ENCODE assay signal across 10 mouse cellular contexts in genomic region chr3:84455733-84456417, GRCm38 (mm10). TPM values are rescaled to one million over a fixed set of nuclear protein-coding genes. Genes with fewer than 3 reads are reported as not detected.
DNase-seq lines count a peak whose midpoint lies in the region; ATAC-seq and TF ChIP-seq lines count a peak whose summit lies in the region.
"Had no signal": no experiment of that assay in that cellular context is flagged by ENCODE, and none has a peak within 500 bp of the region (broad histone marks: within the 10 kb centered on the region; RNA-seq: fewer than 3 reads in every experiment).

No protein-coding gene starts in this region.

- 45% methylated on average over 12 of the region's 12 CpGs for WGBS in lung, embryonic 16.5 days
- 82% methylated on average over 12 of the region's 12 CpGs for WGBS in midbrain, embryonic 14.5 days

- no peaks in the 10 kb centered on the region; the same call in 1 of the 2 replicates for H3K36me3 ChIP-seq in lung, embryonic 16.5 days (ENCODE audit: control insufficient read depth, insufficient read depth, low read length)
- no peaks in the 10 kb centered on the region for H3K36me3 ChIP-seq in myocyte (ENCODE audit: control insufficient read depth, insufficient read depth)
- H3K36me3 ChIP-seq in midbrain, embryonic 14.5 days (ENCODE audit: control insufficient read depth, insufficient read depth, low read length): no peaks in the 10 kb centered on the region

- ATAC-seq in lung, embryonic 16.5 days (ENCODE audit: low read depth): 0 out of 2 replicates have a peak, but pooled peaks have one; percentile 26
- peak; percentile 85 for ATAC-seq in erythroid progenitor cell, adult 5-6 weeks (replicated peaks; ENCODE audit: low FRiP score, poor library complexity, severe bottlenecking)
- no peak for ATAC-seq in midbrain, embryonic 14.5 days (ENCODE audit: low FRiP score, low TSS enrichment)
- ATAC-seq: forebrain, postnatal 0 days had no signal

- TF ChIP-seq POLR2A in myocyte (IDR thresholded peaks at IDR 0.05; ENCODE audit: insufficient read length, low read depth): no peak

- no peak overlapping the region for H3K4me2 ChIP-seq in lung, embryonic 16.5 days (ENCODE audit: low read depth, low read length)
- no peak overlapping the region for H3K4me2 ChIP-seq in myocyte (ENCODE audit: low read depth)
- H3K4me2 ChIP-seq in midbrain, embryonic 14.5 days (ENCODE audit: low read length): no peak overlapping the region

- H3K9ac ChIP-seq in lung, embryonic 16.5 days (ENCODE audit: low read length): no peak overlapping the region
- H3K9ac ChIP-seq in midbrain, embryonic 14.5 days (replicated peaks; ENCODE audit: low read length): no peak overlapping the region
- H3K9ac ChIP-seq: forebrain, postnatal 0 days had no signal

- no peak overlapping the region for H3ac ChIP-seq in myocyte (ENCODE audit: control insufficient read depth, insufficient read length)

- H3K27me3 ChIP-seq in lung, embryonic 16.5 days (ENCODE audit: control insufficient read depth, insufficient read depth, low read depth, low read length): no peaks in the 10 kb centered on the region
- no peaks in the 10 kb centered on the region for H3K27me3 ChIP-seq in myocyte (ENCODE audit: control insufficient read depth, insufficient read depth, insufficient read length)
- H3K27me3 ChIP-seq in midbrain, embryonic 14.5 days (ENCODE audit: control insufficient read depth, insufficient read depth, low read length): no peaks in the 10 kb centered on the region

- no peaks in the 10 kb centered on the region for H3K9me3 ChIP-seq in lung, embryonic 16.5 days (ENCODE audit: control insufficient read depth, low read length)
- H3K9me3 ChIP-seq in midbrain, embryonic 14.5 days (ENCODE audit: control insufficient read depth, low read length): no peaks in the 10 kb centered on the region

- H3K4me1 ChIP-seq in lung, embryonic 16.5 days (replicated peaks; ENCODE audit: control insufficient read depth, insufficient read depth, low read length): peaks cover 16% of the 10 kb centered on the region
- no peaks in the 10 kb centered on the region for H3K4me1 ChIP-seq in midbrain, embryonic 14.5 days (ENCODE audit: control insufficient read depth, insufficient read depth, low read length)

- DNase-seq in cerebellum, postnatal 10 days: peak; percentile 42 to 60
- DNase-seq in cerebellum, adult 11 months: no peak
- no peak for DNase-seq in lung, postnatal 14 days
- no peak for DNase-seq in thymus, postnatal 4 days
- no peak for DNase-seq in midbrain, embryonic 14.5 days
- DNase-seq: cerebellum, postnatal 36 days; forebrain, postnatal 0 days had no signal

- no peak overlapping the region for H3K4me3 ChIP-seq in lung, embryonic 16.5 days (ENCODE audit: low read length)
- H3K4me3 ChIP-seq in myocyte: no peak overlapping the region
- no peak overlapping the region for H3K4me3 ChIP-seq in midbrain, embryonic 14.5 days (replicated peaks; ENCODE audit: low read depth, low read length)

- peak overlapping the region; percentile 41; the same call in 1 of the 2 replicates for H3K27ac ChIP-seq in lung, embryonic 16.5 days (ENCODE audit: low read length)
- H3K27ac ChIP-seq in midbrain, embryonic 14.5 days (replicated peaks; ENCODE audit: low read depth, low read length): no peak overlapping the region

- no peaks in the 10 kb centered on the region for H3K79me2 ChIP-seq in myocyte (ENCODE audit: control insufficient read depth, insufficient read depth)

TF ChIP-seq in myocyte, 11 proteins besides CTCF, POLR2A, EP300 and RAD21:
- TF ChIP-seq CEBPB (IDR thresholded peaks at IDR 0.05; ENCODE audit: insufficient read depth, poor library complexity, severe bottlenecking) (0 out of 2 replicates have a peak, but pooled peaks have one; percentile 34), MAX (IDR thresholded peaks at IDR 0.05; ENCODE audit: low read depth) (no peak)

RNA-seq across cellular contexts. Expression of gene Fhdc1, which starts 24.4 kb away (rescaled TPM):
- polyA plus RNA-seq in lung, embryonic 16.5 days (2015; fragmentation: Nextera tagmentation; extraction: Ambion mirVana): 14.5 and 15.5 TPM in 2 replicates
- total RNA-seq in erythroid progenitor cell, adult 5-6 weeks (2015; ENCODE audit: low replicate concordance): 417 and 527 TPM in 2 replicates
- 189 and 211 TPM in 2 replicates for total RNA-seq in erythroid progenitor cell, adult 5-6 weeks (2017; ENCODE audit: low replicate concordance)
- polyA plus RNA-seq in myocyte (2012; fragmentation: generic; extraction: Trizol): 0.22 TPM
- 4.1 and 4.3 TPM in 2 replicates for polyA plus RNA-seq in midbrain, embryonic 14.5 days (2014; fragmentation: Nextera tagmentation; extraction: Ambion mirVana)

Comparison
In these comparisons a context has a peak if more than half of its experiments do, and no peak if none do; other contexts are left out.
1. DNase-seq: peak in cerebellum, postnatal 10 days (2 of 2); none in cerebellum, adult 11 months (single experiment), lung, postnatal 14 days (single experiment), thymus, postnatal 4 days (single experiment) and midbrain, embryonic 14.5 days (single experiment).